Mouse (Mus musculus) bone marrow macrophage, adult 2 months (primary cell): Measurements from ENCODE around the gene Rere. TPM values are rescaled to one million over a fixed set of nuclear protein-coding genes. Genes with fewer than 3 reads are reported as not detected.
"Not testable (repeated sequence)": the region's sequence is repeated elsewhere in the genome, so short reads cannot be mapped to it uniquely, and the experiment has no call there.

Source experiments
- H3K27ac ChIP-seq: 2 replicates; pipeline ENCODE4 v1.5.1; 2012; ENCODE audit warnings: low read depth, low read length; ENCODE audit not compliant: insufficient read depth
- H3K4me1 ChIP-seq: 2 replicates; pipeline ENCODE4 v1.6.1; 2012; ENCODE audit warnings: low read length; ENCODE audit not compliant: control insufficient read depth, insufficient read depth
- H3K4me3 ChIP-seq: 2 replicates; pipeline ENCODE4 v1.5.1; 2012; ENCODE audit warnings: mild to moderate bottlenecking, low read length, moderate library complexity; ENCODE audit not compliant: insufficient read depth
- CTCF ChIP-seq: IDR thresholded peaks from 2 replicates; pipeline ENCODE4 v1.5.1; 2012; ENCODE audit warnings: low read depth, mild to moderate bottlenecking, low read length, moderate library complexity
- POLR2A ChIP-seq: IDR thresholded peaks from 2 replicates; pipeline ENCODE4 v1.6.1; 2012; ENCODE audit warnings: mild to moderate bottlenecking, low read depth, low read length, borderline replicate concordance
- polyA plus RNA-seq: library from polyadenylated mRNA; stranded (reverse); fragments of >200 nt; gene quantifications from 2 replicates; pipeline ENCODE4 v1.2.4, GENCODE M21; 2012; ENCODE audit not compliant: missing spikeins, insufficient read depth, insufficient read length

Gene Rere
- polyA plus RNA-seq, 1 experiment: 90.2 TPM

DNA sequence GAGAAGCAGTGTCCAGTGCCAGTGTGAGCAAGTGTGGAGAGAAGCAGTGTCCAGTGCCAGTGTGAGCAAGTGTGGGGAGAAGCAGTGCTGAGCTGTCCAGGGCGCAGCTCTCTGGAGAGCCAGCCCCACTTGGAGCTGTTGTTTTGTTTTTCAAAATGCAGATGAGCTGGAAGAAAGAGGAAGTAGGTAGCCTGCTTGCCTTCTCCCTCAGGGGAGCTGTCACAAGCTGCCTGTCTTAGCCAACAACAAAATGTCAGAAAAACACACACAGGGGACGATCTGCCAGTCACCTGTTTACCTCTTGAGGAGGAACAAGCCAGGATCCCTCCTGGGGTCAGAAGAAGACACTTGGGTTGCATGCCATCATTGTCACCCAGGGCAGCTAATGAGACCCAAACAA is 204.7 kb downstream of the Rere start:
- TF ChIP-seq POLR2A (no peak), CTCF (no peak)
- Histone ChIP-seq H3K4me3 (no peak overlapping the region; the same call in 1 of the 2 replicates), H3K4me1 (peaks cover 42% of the 10 kb centered on the region), H3K27ac (peak overlapping the region; percentile 94)

DNA sequence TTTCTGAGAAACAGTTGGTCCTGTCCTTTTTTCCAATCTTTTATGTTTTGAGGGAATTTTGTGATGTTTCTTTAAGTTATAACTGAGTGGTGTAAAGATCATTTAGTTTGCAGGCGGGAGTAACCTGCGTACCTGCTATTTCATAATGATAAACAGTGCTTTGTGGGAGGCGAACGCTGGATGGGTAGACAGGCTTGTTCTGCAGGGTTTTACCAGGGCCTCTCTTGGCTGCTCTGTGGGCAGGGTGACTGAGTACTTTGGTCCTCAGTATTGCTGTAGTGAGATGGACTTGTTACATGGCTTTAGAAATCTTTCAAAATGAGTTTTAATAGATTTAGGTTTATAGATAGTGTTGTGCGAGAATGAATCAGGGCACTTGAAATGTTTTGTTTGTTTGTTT is 205.7 kb downstream of the Rere start:
- H3K4me3 ChIP-seq: no peak overlapping the region
- TF ChIP-seq CTCF (no peak), POLR2A (no peak)
- no peak overlapping the region for H3K27ac ChIP-seq
- H3K4me1 ChIP-seq: peaks cover 42% of the 10 kb centered on the region

DNA sequence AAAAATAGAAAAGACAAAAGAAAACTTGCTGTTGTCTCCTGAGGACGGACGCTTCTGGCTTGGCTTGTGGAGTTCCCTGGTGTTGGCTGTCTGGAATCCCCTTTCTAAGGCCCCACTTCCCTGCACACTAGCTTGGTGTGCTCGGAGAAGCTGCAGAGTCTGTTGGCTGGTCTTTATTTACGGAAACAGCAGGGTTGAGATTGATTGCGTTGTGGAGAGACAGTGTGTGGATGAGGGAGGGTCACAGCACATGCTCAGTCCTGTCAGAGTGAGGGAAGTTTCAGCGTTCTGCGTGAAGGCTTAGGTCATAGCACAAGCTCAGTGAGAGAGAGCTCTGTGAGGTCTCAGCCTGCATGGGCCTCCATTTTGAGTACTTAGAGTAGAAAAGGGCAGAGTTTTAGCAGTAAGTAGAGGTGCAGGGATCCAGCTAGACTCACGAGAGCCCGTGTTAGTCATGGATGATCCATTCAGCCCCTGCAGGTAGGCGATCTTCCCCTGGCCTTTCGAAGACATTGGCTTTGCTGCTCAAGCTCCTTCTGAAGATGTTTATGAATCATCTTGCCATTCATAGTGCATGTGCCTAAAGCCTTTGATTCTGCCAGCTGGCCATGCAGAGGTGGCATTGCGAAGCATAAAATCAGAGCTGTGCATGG is 206.8 kb downstream of the Rere start:
- peak overlapping the region; percentile 48 for H3K4me3 ChIP-seq
- TF ChIP-seq POLR2A: no peak
- TF ChIP-seq CTCF: no peak
- H3K27ac ChIP-seq: peak overlapping the region; percentile 56
- peaks cover 42% of the 10 kb centered on the region for H3K4me1 ChIP-seq

DNA sequence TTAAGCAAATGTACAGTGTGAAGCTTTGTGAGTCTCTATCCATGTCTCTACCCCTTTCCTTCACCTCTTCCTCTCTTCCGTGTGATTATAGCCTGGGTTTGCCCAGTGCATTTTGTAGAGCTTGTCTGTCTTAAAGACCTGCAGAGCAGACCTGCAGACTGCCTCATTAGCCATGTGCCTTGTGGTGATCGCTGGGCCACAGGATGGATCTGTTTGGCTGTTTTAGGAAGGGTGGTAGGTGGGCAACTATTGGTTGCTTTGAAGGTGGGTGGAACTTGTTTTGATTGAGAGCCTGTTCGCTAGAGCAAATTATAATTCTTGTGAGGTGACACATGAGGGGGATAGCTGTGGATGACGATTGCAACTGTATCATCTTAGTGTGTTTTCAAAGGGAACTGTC is 207.3 kb downstream of the Rere start:
- Histone ChIP-seq H3K27ac (peak overlapping the region; percentile 56), H3K4me3 (peak overlapping the region; percentile 48), H3K4me1 (peaks cover 42% of the 10 kb centered on the region)
- TF ChIP-seq CTCF (no peak), POLR2A (no peak)

DNA sequence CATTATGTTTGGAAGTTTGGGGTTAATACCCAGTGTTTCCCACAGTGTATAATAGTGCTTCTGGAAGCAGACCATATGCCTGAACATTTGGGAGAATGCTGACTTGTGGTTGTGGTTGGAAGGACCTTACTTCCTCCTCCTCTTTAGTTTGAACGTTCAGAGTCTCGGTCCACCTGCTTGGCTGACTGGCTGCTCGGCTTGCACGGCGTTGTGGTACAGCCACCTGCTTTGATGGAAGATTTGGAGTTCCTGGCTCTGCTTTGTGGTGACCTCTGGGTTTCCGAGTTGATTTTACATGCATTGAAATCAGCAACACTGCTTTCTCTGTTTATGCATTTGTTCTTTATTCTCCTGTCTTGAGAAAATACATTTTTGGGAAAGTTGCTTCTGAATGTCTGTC is 208.6 kb downstream of the Rere start:
- Histone ChIP-seq H3K4me1 (peaks cover 44% of the 10 kb centered on the region), H3K4me3 (peak overlapping the region; percentile 3), H3K27ac (no peak overlapping the region; the same call in 1 of the 2 replicates)

DNA sequence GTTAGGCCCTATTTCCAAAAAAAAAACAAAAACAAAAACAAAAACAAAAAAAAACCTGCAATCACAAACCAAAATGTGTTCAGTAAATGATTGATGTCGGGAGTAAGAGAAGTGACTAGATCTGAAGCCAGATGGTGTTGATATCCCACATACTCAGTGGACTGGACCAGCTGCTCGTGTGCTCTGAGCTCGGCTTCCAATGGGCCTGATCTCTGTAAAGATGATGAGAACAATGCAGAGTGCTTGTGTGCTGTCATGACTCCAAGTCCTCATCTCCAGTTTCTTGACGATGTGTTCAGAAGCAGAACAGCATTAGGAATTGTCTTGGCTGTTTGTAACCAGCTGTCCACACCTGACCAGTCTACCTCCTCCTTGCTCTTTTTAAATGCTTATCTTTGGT is 210.3 kb downstream of the Rere start:
- Histone ChIP-seq H3K4me3 (no peak overlapping the region), H3K4me1 (peaks cover 40% of the 10 kb centered on the region), H3K27ac (no peak overlapping the region)
- TF ChIP-seq POLR2A (no peak), CTCF (no peak)

More for the DNA sequence above, 208.6 kb downstream of the Rere start:
- TF ChIP-seq CTCF (no peak), POLR2A (no peak)

DNA sequence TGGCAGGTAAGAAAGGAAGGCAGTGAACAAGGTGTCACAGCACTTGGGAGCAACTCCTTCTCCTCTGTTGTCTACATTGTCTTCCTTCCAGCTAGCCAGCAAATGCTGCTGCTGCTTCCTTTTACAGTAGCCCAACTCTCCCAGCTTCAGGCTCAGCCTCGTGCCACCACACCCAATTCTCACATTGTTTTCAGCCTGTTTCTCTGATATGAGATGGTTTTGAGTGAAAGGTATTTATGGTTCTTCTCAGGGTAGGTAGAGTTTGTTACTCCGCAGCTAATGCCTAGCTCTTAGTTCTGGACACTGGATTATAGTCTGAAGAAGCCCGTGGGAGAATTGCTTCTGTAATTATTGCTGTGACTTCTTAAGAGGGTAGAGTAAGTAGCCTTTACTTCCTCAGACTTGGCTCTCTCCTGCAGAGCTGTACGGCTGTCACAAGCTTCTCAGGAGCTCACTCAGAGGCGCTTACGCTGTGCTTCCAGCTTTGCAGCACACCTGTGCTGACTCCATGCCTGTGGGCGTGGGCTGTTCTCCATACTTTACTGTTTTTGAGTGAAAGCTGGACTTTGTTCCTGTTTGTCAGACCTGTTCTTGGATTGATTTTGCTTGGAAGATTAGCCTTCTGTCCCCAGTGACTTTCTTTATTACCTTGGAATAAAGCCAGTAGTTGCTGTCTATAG is 212.0 kb downstream of the Rere start:
- peaks cover 27% of the 10 kb centered on the region for H3K4me1 ChIP-seq
- TF ChIP-seq CTCF: no peak
- TF ChIP-seq POLR2A: no peak
- no peak overlapping the region for H3K4me3 ChIP-seq
- H3K27ac ChIP-seq: no peak overlapping the region

DNA sequence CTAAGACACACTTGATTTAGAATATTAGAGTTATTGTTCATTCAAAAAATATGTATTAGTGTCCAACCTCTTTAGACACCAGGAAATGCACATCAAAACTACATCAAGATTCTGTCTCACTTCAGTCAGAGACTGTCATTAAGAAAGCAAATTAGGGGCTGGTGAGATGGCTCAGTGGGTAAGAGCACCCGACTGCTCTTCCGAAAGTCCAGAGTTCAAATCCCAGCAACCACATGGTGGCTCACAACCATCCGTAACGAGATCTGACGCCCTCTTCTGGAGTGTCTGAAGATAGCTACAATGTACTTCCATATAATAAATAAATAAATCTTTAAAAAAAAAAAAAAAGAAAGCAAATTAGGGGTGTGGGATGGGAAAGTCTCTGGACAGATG is 212.5 kb downstream of the Rere start:
- H3K27ac ChIP-seq, H3K4me3 ChIP-seq: not testable (repeated sequence)
- H3K4me1 ChIP-seq: peaks cover 22% of the 10 kb centered on the region

DNA sequence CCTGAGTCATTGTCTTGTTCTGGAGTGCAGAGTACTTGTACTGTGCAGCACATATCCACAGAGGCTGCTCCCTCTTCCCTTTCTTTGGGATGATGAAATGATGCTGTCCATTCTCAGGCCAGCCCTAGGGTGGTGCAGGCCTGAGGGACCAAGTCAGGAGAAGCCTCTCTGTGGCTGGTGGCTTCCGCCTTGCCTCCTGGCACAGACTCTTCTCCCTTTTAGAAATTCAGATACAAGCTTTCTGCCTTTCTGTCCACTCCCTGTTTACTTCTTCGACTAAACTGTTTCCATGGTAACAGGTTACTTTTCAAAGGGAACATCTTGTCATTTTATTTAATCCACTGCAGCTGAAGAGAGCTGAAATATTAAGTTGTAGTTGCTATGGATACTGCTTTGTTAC is 214.1 kb downstream of the Rere start:
- TF ChIP-seq POLR2A: no peak
- TF ChIP-seq CTCF: no peak
- H3K27ac ChIP-seq: no peak overlapping the region
- H3K4me3 ChIP-seq: no peak overlapping the region
- H3K4me1 ChIP-seq: peaks cover 7% of the 10 kb centered on the region

DNA sequence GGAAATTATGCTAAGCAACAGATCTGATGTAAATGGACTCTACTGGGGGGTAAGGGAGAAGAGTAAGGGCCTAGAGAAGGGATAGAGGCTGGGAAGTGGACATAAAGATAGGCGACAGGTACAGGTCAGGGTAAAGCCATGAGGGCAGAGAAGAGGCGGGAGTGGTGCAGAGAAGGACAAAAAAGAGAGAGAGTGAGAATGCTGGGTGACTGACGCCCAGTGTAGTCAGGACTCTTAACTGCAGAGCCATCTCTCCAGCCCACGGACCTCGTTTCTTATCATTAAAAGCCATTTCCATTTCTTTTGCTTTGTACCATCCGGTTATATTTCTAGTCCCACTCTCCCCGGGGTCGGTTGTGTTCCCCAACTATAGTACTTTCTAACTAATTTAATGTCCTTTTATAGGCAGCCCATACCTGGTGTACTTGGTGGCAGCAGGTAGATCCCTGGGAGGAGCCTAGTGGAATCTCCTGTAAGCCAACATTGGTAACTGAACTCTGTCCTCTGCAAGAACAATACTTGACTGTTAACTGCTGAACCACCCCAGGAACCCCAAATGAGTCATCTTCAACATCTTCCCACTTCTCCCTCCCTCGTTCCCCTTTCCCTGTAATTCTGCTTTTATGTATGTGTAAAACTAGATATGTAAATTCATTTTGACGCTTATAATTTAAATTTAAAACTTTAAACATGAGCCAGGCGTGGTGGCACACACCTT is 223.0 kb downstream of the Rere start:
- peaks cover 37% of the 10 kb centered on the region for H3K4me1 ChIP-seq
- H3K27ac ChIP-seq: no peak overlapping the region
- TF ChIP-seq POLR2A (no peak), CTCF (no peak)
- no peak overlapping the region for H3K4me3 ChIP-seq
